Mouse (Mus musculus) embryonic facial prominence, embryonic 14.5 days (tissue): ENCODE measurements around the gene Chchd6. TPM values are rescaled to one million over a fixed set of nuclear protein-coding genes. Genes with fewer than 3 reads are reported as not detected.
A peak's percentile ranks its signal among the peaks of the same experiment; 100 is the strongest.

Experiments used
- ATAC-seq: fragments of 200-750 bp; cut with Nextera tagmentation; 2 replicates; pipeline ENCODE4 v1.8.0; 2017; ENCODE audit warnings: low read depth, moderate number of reproducible peaks, moderate TSS enrichment
- DNase-seq: peaks from one replicate; pipeline ENCODE4 v3.0.0-alpha.2; 2015; ENCODE audit warnings: low spot score
- H3K27ac ChIP-seq: fragments of 300-500 bp; sonication (generic); replicated peaks from 2 replicates; pipeline ENCODE4 v1.5.1; 2014; ENCODE audit warnings: low read depth, mild to moderate bottlenecking, low read length, moderate library complexity
- H3K27me3 ChIP-seq: fragments of 300-500 bp; sonication (generic); replicated peaks from 2 replicates; pipeline ENCODE4 v1.6.1; 2014; ENCODE audit warnings: low read length; ENCODE audit not compliant: control insufficient read depth, insufficient read depth
- H3K36me3 ChIP-seq: fragments of 300-500 bp; sonication (generic); 2 replicates; pipeline ENCODE4 v1.6.1; 2014; ENCODE audit warnings: low read length, mixed read lengths; ENCODE audit not compliant: control insufficient read depth, insufficient read depth
- H3K4me1 ChIP-seq: fragments of 300-500 bp; sonication (generic); 2 replicates; pipeline ENCODE4 v1.6.1; 2014; ENCODE audit warnings: antibody characterized with exemption, low read length; ENCODE audit not compliant: control insufficient read depth, insufficient read depth
- H3K4me2 ChIP-seq: fragments of 300-500 bp; sonication (generic); 2 replicates; pipeline ENCODE4 v1.6.1; 2014; ENCODE audit warnings: low read depth, mild to moderate bottlenecking, low read length, moderate library complexity, mixed read lengths
- H3K4me3 ChIP-seq: fragments of 300-500 bp; sonication (generic); 2 replicates; pipeline ENCODE4 v1.5.1; 2014; ENCODE audit warnings: low read depth, mild to moderate bottlenecking, low read length
- H3K9ac ChIP-seq: fragments of 300-500 bp; sonication (generic); 2 replicates; pipeline ENCODE4 v1.6.1; 2014; ENCODE audit warnings: low read depth, mild to moderate bottlenecking, low read length, moderate library complexity, mixed read lengths
- H3K9me3 ChIP-seq: fragments of 300-500 bp; sonication (generic); 2 replicates; pipeline ENCODE4 v1.6.1; 2016; ENCODE audit warnings: low read length; ENCODE audit not compliant: control insufficient read depth
- WGBS: fragments of 180-500 bp; shearing (Covaris S2); extraction: QIAGEN DNeasy Blood & Tissue Kit; methylation state at CpG from one replicate; pipeline ENCODE4 v1.1.7; 2014; 5-methylcytosine and 5-hydroxymethylcytosine counted together
- polyA plus RNA-seq: library from polyadenylated mRNA; unstranded; fragments of >200 nt; fragmentation: Nextera tagmentation; extraction: Ambion mirVana; gene quantifications from 2 replicates; pipeline ENCODE4 v1.2.1, GENCODE M21; 2014

The Chchd6 gene
- polyA plus RNA-seq, 1 experiment from 2014 or later, result 53.5 TPM

- WGBS, result 81% methylated on average over 3 of the region's 3 CpGs
These were observed 176.2 kb downstream of the Chchd6 start for GRCm38 (mm10) chr6:89419066-89419815.

GRCm38 (mm10) chr6:89416030-89416595 lies 179.3 kb downstream of the Chchd6 start:
- Histone ChIP-seq H3K36me3 (no peaks in the 10 kb centered on the region), H3K4me1 (no peaks in the 10 kb centered on the region), H3K27me3 (no peaks in the 10 kb centered on the region), H3K9ac (no peak overlapping the region), H3K27ac (no peak overlapping the region), H3K9me3 (no peaks in the 10 kb centered on the region), H3K4me3 (no peak overlapping the region), H3K4me2 (no peak overlapping the region)
- WGBS, result 76% methylated on average over 3 of the region's 3 CpGs
- no peak for DNase-seq
- ATAC-seq, result no peak

More at GRCm38 (mm10) chr6:89419066-89419815, 176.2 kb downstream of the Chchd6 start:
- ATAC-seq (no peak), DNase-seq (peak; percentile 3)
- H3K9me3 ChIP-seq, result no peaks in the 10 kb centered on the region
- no peaks in the 10 kb centered on the region for H3K4me1 ChIP-seq
- no peaks in the 10 kb centered on the region for H3K27me3 ChIP-seq
- H3K36me3 ChIP-seq, result no peaks in the 10 kb centered on the region
- no peak overlapping the region for H3K4me3 ChIP-seq
- H3K4me2 ChIP-seq, result no peak overlapping the region
- no peak overlapping the region for H3K9ac ChIP-seq
- H3K27ac ChIP-seq, result no peak overlapping the region

GRCm38 (mm10) chr6:89415091-89415490 lies 180.4 kb downstream of the Chchd6 start:
- no peaks in the 10 kb centered on the region for H3K4me1 ChIP-seq
- ATAC-seq, result no peak
- DNase-seq, result no peak
- H3K4me3 ChIP-seq, result no peak overlapping the region
- H3K27ac ChIP-seq, result no peak overlapping the region
- H3K27me3 ChIP-seq, result no peaks in the 10 kb centered on the region
- H3K9ac ChIP-seq, result no peak overlapping the region
- no peaks in the 10 kb centered on the region for H3K36me3 ChIP-seq
- no peaks in the 10 kb centered on the region for H3K9me3 ChIP-seq
- H3K4me2 ChIP-seq, result no peak overlapping the region
- 80% methylated on average over 2 of the region's 2 CpGs for WGBS

DNA sequence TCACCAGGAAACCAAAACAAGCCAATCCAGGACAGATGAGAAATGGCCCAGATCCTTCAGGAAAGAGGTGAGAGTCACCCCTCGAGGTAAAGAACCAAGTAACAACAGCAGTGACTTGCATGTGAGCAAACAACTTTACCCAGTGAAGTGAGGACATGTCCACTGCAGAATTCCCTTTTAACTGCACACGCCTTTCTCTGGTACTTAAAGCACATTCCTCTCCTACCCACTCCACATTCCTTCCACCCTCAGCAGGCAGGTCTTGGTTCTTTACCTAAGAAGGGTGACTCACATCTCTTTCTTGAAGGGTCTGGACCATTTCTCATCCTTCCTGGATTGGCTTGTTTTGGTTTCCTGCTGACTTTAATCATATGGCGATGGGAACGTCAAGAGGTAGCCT lies 181.3 kb downstream of the Chchd6 start:
- Histone ChIP-seq H3K27me3 (no peaks in the 10 kb centered on the region), H3K9me3 (no peaks in the 10 kb centered on the region), H3K4me3 (no peak overlapping the region), H3K36me3 (no peaks in the 10 kb centered on the region), H3K4me2 (no peak overlapping the region), H3K27ac (no peak overlapping the region), H3K9ac (no peak overlapping the region), H3K4me1 (no peaks in the 10 kb centered on the region)
- no peak for ATAC-seq
- DNase-seq, result no peak
- WGBS, result 77% methylated on average over 4 of the region's 4 CpGs

DNA sequence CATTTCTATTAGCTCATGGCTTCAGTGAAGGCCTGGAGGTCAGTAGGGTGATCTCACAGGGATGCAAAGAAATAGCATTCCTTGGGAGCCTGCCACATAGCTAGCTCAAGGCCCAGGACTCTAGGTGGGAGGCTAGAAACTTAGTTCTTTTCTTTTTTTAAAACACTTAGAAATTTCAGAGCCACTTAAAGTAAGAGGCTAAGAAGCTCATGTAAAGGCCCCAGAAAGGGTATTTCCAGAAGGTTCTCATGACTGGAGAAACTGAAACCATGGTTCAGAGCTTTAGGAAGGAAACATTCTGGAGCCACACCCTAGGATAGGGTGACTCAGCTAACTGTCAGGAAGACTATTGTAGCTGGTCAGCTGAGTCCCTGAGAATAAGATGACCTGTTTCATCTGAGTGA lies 182.0 kb downstream of the Chchd6 start:
- Histone ChIP-seq H3K4me3 (no peak overlapping the region), H3K36me3 (no peaks in the 10 kb centered on the region), H3K9me3 (no peaks in the 10 kb centered on the region), H3K27ac (no peak overlapping the region), H3K4me1 (no peaks in the 10 kb centered on the region), H3K9ac (no peak overlapping the region), H3K4me2 (no peak overlapping the region), H3K27me3 (no peaks in the 10 kb centered on the region)
- DNase-seq (no peak), ATAC-seq (no peak)

- Histone ChIP-seq H3K4me2 (no peak overlapping the region), H3K27ac (no peak overlapping the region), H3K4me1 (no peaks in the 10 kb centered on the region), H3K36me3 (no peaks in the 10 kb centered on the region), H3K4me3 (no peak overlapping the region), H3K9ac (no peak overlapping the region), H3K27me3 (no peaks in the 10 kb centered on the region), H3K9me3 (no peaks in the 10 kb centered on the region)
- ATAC-seq, result no peak
- WGBS, result 77% methylated on average over 1 of the region's 1 CpGs
- DNase-seq, result no peak
These were observed 182.9 kb downstream of the Chchd6 start for GRCm38 (mm10) chr6:89412562-89412961.

DNA sequence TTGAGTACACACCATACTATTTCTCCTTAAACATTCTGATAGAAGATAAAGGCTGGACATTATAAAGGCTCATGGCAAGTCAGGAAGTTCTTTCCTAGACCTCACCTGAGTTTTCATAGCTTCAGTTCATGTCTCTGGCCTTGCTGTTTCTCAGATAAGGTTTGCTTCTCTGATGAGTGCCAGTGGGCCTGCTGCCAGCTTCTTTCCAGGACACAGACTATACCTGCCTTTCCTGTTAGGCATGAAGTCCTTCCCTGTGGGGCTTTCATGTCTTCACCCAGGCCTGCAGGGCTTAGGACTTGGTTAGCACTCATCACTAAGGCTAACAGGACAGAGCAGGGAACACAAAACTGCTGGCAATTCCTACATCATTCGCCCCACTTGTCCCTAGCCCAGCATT lies 186.4 kb downstream of the Chchd6 start:
- Histone ChIP-seq H3K4me1 (no peaks in the 10 kb centered on the region), H3K4me2 (no peak overlapping the region), H3K36me3 (no peaks in the 10 kb centered on the region), H3K27ac (no peak overlapping the region), H3K9me3 (no peaks in the 10 kb centered on the region), H3K4me3 (no peak overlapping the region), H3K9ac (no peak overlapping the region), H3K27me3 (no peaks in the 10 kb centered on the region)
- DNase-seq (no peak), ATAC-seq (no peak)
- WGBS, result 100% methylated on average over 1 of the region's 1 CpGs

- no peak overlapping the region for H3K4me2 ChIP-seq
- 81% methylated on average over 5 of the region's 5 CpGs for whole genome bisulfite sequencing
- H3K4me1 ChIP-seq, result no peaks in the 10 kb centered on the region
- no peak overlapping the region for H3K27ac ChIP-seq
- no peaks in the 10 kb centered on the region for H3K27me3 ChIP-seq
- no peak for ATAC-seq
- no peaks in the 10 kb centered on the region for H3K9me3 ChIP-seq
- no peak overlapping the region for H3K9ac ChIP-seq
- H3K36me3 ChIP-seq, result no peaks in the 10 kb centered on the region
- no peak overlapping the region for H3K4me3 ChIP-seq
- DNase-seq, result no peak
These were observed 187.2 kb downstream of the Chchd6 start for GRCm38 (mm10) chr6:89408259-89408658.
